Mouse (Mus musculus) limb, embryonic 13.5 days (tissue): ENCODE measurements around the gene Krt42. TPM values are rescaled to one million over a fixed set of nuclear protein-coding genes. Genes with fewer than 3 reads are reported as not detected.

ENCODE experiments used
- ATAC-seq: fragments of 200-750 bp; cut with Nextera tagmentation; 2 replicates; pipeline ENCODE4 v1.8.0; 2017; ENCODE audit warnings: low read depth, moderate number of reproducible peaks, moderate TSS enrichment; ENCODE audit not compliant: low FRiP score
- H3K27ac ChIP-seq: fragments of 300-500 bp; sonication (generic); 2 replicates; pipeline ENCODE4 v1.5.1; 2015; ENCODE audit warnings: inconsistent platforms, mild to moderate bottlenecking, moderate library complexity
- H3K27me3 ChIP-seq: fragments of 300-500 bp; sonication (generic); 2 replicates; pipeline ENCODE4 v1.6.1; 2015; ENCODE audit warnings: mild to moderate bottlenecking, inconsistent platforms
- H3K36me3 ChIP-seq: fragments of 300-500 bp; sonication (generic); 2 replicates; pipeline ENCODE4 v1.6.1; 2015; ENCODE audit warnings: inconsistent platforms, mild to moderate bottlenecking, moderate library complexity
- H3K4me1 ChIP-seq: fragments of 300-500 bp; sonication (generic); 2 replicates; pipeline ENCODE4 v1.6.1; 2015; ENCODE audit warnings: inconsistent platforms
- H3K4me2 ChIP-seq: fragments of 300-500 bp; sonication (generic); replicated peaks from 2 replicates; pipeline ENCODE4 v1.6.1; 2015; ENCODE audit warnings: inconsistent platforms, mild to moderate bottlenecking, moderate library complexity
- H3K4me3 ChIP-seq: fragments of 300-500 bp; sonication (generic); 2 replicates; pipeline ENCODE4 v1.5.1; 2015; ENCODE audit warnings: moderate library complexity, mild to moderate bottlenecking, inconsistent platforms
- H3K9ac ChIP-seq: fragments of 300-500 bp; sonication (generic); 2 replicates; pipeline ENCODE4 v1.6.1; 2015; ENCODE audit warnings: mild to moderate bottlenecking, inconsistent platforms
- H3K9me3 ChIP-seq: fragments of 300-500 bp; sonication (generic); 2 replicates; pipeline ENCODE4 v1.6.1; 2016; ENCODE audit warnings: inconsistent platforms
- WGBS: fragments of 180-500 bp; shearing (Covaris S2); methylation state at CpG from one replicate; pipeline ENCODE4 v1.1.7; 2015; 5-methylcytosine and 5-hydroxymethylcytosine counted together
- polyA plus RNA-seq: library from polyadenylated mRNA; unstranded; fragments of >200 nt; fragmentation: Nextera tagmentation; extraction: Ambion mirVana; gene quantifications from 2 replicates; pipeline ENCODE4 v1.2.1, GENCODE M21; 2015

Gene Krt42
- polyA plus RNA-seq, 1 experiment from 2014 or later = not detected

DNA sequence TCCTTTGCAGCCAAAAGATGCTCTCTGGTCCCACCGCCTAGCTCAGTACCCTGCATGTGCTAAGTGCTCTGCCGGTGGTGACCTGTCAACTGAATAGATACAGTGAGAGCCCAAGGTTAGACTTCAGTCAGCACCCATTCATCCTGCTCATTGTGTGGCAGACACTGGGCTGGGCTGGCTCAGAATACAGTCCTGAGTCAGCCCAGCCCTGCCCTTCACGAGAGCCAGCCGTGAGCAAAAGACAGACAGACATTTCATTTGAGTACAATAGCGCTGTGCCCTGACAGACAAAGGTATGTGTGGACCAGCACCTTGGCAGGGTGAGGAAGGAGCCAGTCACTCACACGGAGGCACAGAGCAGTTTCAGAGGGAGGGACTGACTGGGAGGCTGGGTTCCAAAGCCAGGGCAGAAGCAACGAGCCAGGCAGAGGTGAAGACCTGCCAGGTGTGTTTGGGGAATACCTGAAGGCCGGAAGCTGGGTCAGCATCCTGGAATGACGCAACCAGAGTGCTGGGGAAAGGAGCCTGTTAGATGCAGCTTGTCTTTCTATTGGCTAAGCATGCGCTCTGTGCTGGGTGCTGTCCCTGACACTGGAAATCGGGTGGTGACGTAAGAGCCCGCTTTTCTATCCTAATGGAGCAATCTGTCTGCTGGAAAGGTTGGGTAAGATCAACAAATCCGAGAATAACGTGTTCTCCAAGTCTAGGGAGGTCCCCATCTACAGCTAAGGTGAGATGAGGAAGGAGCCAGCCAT, 8.2 kb upstream of the Krt42 start:
- Histone ChIP-seq H3K4me1 (no peaks in the 10 kb centered on the region), H3K27me3 (no peaks in the 10 kb centered on the region), H3K9me3 (no peaks in the 10 kb centered on the region), H3K4me2 (no peak overlapping the region), H3K9ac (no peak overlapping the region), H3K27ac (no peak overlapping the region), H3K4me3 (no peak overlapping the region), H3K36me3 (no peaks in the 10 kb centered on the region)
- ATAC-seq = no peak
- WGBS = 71% methylated on average over 15 of the region's 15 CpGs

DNA sequence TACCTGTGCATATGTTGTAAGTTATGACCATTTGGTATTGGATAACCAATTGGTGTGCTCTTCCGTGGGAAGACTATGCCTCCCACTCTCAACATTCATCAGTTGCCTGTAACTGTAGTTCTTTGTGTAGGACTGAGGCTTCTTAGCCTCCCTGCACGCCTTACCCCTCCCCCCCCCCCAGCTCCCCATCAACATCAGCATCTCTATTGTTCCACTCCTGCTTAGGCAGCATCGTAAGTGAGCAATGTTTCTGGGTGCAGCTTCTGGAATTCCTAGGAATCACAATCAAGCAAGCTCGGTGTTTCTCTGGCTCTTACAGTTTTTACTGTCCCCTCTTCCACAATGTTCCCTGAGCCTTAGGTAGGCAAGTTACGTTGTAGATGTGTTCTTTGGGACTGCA, 5.8 kb upstream of the Krt42 start:
- no peak overlapping the region for H3K27ac ChIP-seq
- no peaks in the 10 kb centered on the region for H3K4me1 ChIP-seq
- ATAC-seq = no peak
- no peak overlapping the region for H3K4me3 ChIP-seq
- no peaks in the 10 kb centered on the region for H3K9me3 ChIP-seq
- H3K9ac ChIP-seq = no peak overlapping the region
- 55% methylated on average over 5 of the region's 5 CpGs for WGBS
- no peak overlapping the region for H3K4me2 ChIP-seq
- peaks cover 3% of the 10 kb centered on the region for H3K27me3 ChIP-seq
- H3K36me3 ChIP-seq = no peaks in the 10 kb centered on the region

DNA sequence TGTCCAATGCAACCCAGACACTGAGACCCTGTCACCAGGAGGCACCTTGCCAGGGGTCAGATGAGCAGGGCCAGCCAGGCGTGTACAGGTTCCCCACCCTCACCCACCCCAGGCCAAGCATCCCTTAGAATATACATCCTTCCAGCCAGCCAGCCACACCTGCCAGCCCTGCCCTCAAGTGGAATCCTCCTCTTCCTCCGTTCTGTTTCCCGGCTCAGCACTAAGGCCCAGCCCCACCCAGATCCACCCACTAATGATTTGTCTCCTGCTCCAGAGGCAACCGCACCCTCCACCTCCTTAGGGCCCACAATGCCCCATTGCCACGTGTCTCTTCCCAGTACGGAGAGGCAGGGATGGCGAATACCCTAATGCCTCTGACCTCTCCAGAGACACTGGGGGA, 5.0 kb upstream of the Krt42 start:
- Histone ChIP-seq H3K4me1 (no peaks in the 10 kb centered on the region), H3K4me3 (no peak overlapping the region), H3K27ac (no peak overlapping the region), H3K9me3 (no peaks in the 10 kb centered on the region), H3K4me2 (no peak overlapping the region), H3K36me3 (no peaks in the 10 kb centered on the region), H3K9ac (no peak overlapping the region), H3K27me3 (peaks cover 3% of the 10 kb centered on the region)
- 65% methylated on average over 7 of the region's 7 CpGs for WGBS
- no peak for ATAC-seq

DNA sequence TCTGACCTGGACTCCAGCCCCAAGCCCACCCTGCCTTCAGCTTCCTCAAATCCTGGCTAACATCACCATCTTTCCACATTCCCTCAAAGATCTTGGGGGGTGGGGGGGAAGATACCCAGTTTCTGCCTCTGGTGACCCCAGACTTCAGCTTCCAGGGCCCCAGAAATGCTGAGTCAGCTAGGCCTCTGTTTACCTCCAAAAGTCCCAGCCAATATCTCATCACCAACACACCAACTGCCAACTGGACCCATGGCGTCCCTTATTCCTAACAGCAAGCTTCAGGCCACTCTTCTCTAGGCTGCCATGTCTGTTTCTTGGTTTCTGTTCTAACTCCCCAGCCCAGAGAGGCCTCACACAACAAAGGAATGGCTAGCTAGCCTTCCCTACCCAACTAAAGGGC, 2.2 kb upstream of the Krt42 start:
- ATAC-seq = no peak
- no peak overlapping the region for H3K4me2 ChIP-seq
- H3K9me3 ChIP-seq = no peaks in the 10 kb centered on the region
- H3K4me3 ChIP-seq = no peak overlapping the region
- no peak overlapping the region for H3K27ac ChIP-seq
- no peaks in the 10 kb centered on the region for H3K4me1 ChIP-seq
- no peaks in the 10 kb centered on the region for H3K36me3 ChIP-seq
- peaks cover 3% of the 10 kb centered on the region for H3K27me3 ChIP-seq
- WGBS = 93% methylated on average over 1 of the region's 1 CpGs
- H3K9ac ChIP-seq = no peak overlapping the region

DNA sequence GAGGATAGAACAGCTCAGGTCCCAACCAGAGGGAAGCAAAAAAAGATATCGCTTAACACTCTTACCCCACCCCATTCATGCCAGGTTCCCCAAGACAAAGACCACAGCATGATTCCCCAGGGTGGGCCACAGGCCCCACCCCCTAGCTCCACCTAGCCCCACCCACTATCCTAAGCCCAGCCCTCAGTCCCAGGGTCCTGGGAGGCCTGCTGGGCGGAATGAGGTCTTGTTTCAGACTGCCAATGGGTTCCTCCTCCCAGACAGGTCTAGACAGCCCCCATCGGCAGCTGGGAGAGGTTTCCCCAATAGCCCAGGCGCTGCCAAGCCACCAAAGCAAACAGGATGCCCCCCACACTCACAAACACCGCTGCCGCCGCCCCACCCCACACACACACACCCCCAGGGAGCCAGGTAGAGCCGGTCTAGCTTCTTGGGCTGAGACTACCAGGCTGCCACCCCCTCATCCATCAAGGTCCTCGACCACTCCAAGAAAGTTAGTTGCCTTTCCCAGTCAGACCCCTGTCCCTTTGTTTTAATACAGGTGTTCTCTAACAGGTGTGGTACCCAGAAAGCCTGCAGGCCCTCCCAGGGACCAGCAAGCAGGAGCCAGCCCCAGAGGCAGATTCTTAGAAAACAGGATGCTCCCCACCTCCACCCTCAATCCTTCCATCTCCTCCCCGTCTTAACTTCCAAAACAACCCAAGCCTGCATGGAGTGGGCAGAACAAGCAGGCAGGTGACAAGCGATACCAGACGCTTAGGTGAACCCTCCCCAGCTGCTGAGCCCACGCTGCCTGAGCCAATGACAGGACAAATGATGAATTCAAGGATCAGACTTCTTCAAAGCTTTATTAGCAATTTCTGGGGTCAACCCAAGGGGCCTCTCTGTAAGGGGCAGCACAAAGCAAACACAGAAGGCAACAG, 7.4 kb downstream of the Krt42 start:
- peaks cover 22% of the 10 kb centered on the region for H3K4me1 ChIP-seq
- no peak overlapping the region for H3K9ac ChIP-seq
- no peak overlapping the region for H3K4me2 ChIP-seq
- no peaks in the 10 kb centered on the region for H3K27me3 ChIP-seq
- no peaks in the 10 kb centered on the region for H3K36me3 ChIP-seq
- H3K9me3 ChIP-seq = no peaks in the 10 kb centered on the region
- peak; percentile 30; the same call in 1 of the 2 replicates for ATAC-seq
- 22% methylated on average over 13 of the region's 13 CpGs for WGBS
- H3K4me3 ChIP-seq = no peak overlapping the region
- no peak overlapping the region for H3K27ac ChIP-seq

DNA sequence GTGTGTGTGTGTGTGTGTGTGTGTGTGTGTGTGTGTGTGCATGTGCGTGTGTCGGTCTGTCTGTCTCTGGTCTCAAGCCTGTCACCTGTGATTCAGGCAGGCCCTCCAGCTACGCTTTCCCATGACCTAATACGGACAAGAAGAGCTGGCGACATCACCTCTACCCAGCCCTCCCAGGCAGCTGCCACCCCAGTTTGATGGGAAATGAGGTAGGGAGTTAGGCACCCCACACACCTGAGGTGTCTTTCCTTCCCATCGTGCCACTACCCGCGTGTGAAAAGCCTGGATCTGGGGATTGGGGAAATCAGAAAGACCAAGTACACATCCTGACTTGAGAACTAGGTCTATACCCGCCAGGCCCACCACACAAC, 8.5 kb downstream of the Krt42 start:
- H3K9ac ChIP-seq = no peak overlapping the region
- H3K27ac ChIP-seq = no peak overlapping the region
- no peaks in the 10 kb centered on the region for H3K9me3 ChIP-seq
- no peak for ATAC-seq
- H3K4me1 ChIP-seq = peaks cover 22% of the 10 kb centered on the region
- H3K36me3 ChIP-seq = no peaks in the 10 kb centered on the region
- no peaks in the 10 kb centered on the region for H3K27me3 ChIP-seq
- H3K4me3 ChIP-seq = no peak overlapping the region
- H3K4me2 ChIP-seq = no peak overlapping the region
- 78% methylated on average over 9 of the region's 9 CpGs for WGBS

DNA sequence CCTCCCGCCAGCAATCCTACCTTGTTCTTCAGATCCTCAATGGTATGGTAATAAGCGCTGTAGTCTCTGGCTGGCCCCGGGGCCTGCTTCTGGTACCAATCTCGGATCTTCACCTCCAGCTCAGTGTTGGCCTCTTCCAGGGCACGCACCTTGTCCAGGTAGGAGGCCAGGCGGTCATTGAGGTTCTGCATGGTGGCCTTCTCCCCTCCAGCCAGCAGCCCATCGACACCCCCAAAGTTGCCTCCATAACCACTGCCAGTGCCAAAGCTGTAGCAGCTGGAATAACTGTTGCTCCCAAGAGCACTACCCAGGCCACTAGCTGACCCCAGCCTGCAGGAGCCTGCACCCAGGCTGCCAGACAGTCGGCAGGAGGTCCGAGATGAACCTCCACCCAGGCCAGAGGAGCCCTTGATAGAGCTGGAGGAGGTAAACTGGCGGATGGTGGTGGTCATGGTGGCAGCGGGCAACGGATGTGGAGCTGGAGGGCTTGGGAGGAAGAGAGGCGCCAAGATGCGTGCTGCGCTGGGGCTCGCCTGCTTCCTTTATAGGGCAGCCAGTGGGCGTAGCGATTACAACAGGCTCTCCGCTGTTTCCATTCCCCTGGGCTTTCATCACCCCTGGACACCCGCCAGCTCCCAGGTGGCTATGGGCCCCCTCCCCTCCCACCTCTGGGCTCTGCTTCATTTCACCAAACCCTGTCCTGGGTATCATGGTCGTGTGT, 9.0 kb downstream of the Krt42 start, which contains the start of gene Krt17:
Krt17 (minus strand) TSS at position 516 of the 721 bp plus-strand sequence.
- Histone ChIP-seq H3K4me3 (no peak within 1 kb of the TSS), H3K9ac (no peak within 1 kb of the TSS), H3K4me2 (peak within 1 kb of the TSS; percentile 9; the same call in 1 of the 2 replicates), H3K27me3 (no peaks in the 10 kb centered on the region), H3K9me3 (no peaks in the 10 kb centered on the region), H3K36me3 (no peaks in the 10 kb centered on the region), H3K4me1 (peaks cover 22% of the 10 kb centered on the region), H3K27ac (no peak within 1 kb of the TSS)
- ATAC-seq = no peak
- WGBS = 79% methylated on average over 21 of the region's 21 CpGs

DNA sequence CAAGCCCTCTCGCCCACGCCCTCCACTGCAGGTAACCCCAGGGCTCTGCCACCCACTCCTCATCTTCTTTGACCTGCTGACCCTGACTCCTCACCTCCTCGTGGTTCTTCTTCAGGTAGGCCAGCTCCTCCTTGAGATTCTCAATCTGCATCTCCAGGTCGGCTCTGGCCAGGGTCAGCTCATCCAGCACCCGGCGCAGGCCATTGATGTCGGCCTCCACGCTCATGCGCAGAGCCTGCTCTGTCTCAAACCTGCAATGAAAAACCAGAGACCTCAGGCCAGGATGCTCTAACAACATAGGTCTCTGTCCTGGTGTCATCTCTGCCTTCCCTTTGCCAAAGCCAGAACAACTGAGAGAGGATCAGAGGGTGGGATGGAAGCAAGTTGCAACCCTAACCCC, 10.6 kb downstream of the Krt42 start:
- Histone ChIP-seq H3K27me3 (no peaks in the 10 kb centered on the region), H3K36me3 (no peaks in the 10 kb centered on the region), H3K9ac (no peak overlapping the region), H3K4me3 (no peak overlapping the region), H3K4me2 (no peak overlapping the region), H3K9me3 (no peaks in the 10 kb centered on the region), H3K4me1 (peaks cover 22% of the 10 kb centered on the region), H3K27ac (no peak overlapping the region)
- no peak for ATAC-seq
- WGBS = 92% methylated on average over 9 of the region's 9 CpGs

DNA sequence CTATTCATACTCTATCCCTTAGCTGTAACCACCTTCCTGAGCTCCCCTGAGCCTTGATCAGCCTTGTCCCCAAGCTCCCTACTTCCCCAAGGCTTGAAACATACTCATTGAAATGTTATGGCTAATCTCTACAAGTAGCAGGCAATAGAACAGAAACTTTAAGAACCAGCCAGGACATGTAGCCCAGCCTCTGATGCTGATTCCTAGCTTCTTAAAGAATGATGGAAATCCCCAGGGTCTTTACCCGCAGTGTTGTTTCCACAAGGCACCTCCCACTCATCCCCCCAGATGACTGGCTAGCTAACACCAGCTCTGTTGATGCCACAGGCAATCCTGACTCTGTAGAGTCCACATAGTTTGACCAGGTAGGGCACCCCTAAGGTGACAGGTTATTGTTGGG, 11.7 kb downstream of the Krt42 start:
- Histone ChIP-seq H3K4me3 (no peak overlapping the region), H3K27ac (no peak overlapping the region), H3K4me2 (no peak overlapping the region), H3K27me3 (no peaks in the 10 kb centered on the region), H3K9me3 (no peaks in the 10 kb centered on the region), H3K9ac (no peak overlapping the region), H3K4me1 (peaks cover 22% of the 10 kb centered on the region), H3K36me3 (no peaks in the 10 kb centered on the region)
- no peak for ATAC-seq
- 83% methylated on average over 1 of the region's 1 CpGs for WGBS

DNA sequence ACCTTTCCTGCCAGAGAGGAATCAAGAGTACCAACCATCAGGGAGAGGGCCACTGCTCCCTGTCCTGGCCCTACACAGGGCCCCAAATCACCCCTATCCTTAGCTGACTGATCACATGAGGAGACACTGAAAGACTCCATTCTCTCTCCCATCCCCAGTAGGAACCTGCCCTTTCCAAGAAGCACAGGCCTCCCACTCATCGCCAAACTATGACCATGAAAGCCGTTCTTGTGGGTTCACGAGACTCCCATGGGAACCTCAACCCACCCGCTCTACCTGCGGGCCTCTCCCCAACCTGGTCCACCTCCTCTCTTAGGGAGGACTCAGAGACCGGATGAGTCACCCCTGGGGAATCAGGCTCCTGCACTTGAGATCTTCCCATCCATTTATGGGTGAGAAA, 14.2 kb downstream of the Krt42 start:
- H3K36me3 ChIP-seq = no peaks in the 10 kb centered on the region
- H3K4me3 ChIP-seq = no peak overlapping the region
- H3K9me3 ChIP-seq = no peaks in the 10 kb centered on the region
- 94% methylated on average over 6 of the region's 6 CpGs for WGBS
- H3K27me3 ChIP-seq = no peaks in the 10 kb centered on the region
- H3K4me2 ChIP-seq = no peak overlapping the region
- 0 out of 2 replicates have a peak, but pooled peaks cover under 1% of the 10 kb centered on the region for H3K4me1 ChIP-seq
- ATAC-seq = no peak
- no peak overlapping the region for H3K27ac ChIP-seq
- no peak overlapping the region for H3K9ac ChIP-seq

DNA sequence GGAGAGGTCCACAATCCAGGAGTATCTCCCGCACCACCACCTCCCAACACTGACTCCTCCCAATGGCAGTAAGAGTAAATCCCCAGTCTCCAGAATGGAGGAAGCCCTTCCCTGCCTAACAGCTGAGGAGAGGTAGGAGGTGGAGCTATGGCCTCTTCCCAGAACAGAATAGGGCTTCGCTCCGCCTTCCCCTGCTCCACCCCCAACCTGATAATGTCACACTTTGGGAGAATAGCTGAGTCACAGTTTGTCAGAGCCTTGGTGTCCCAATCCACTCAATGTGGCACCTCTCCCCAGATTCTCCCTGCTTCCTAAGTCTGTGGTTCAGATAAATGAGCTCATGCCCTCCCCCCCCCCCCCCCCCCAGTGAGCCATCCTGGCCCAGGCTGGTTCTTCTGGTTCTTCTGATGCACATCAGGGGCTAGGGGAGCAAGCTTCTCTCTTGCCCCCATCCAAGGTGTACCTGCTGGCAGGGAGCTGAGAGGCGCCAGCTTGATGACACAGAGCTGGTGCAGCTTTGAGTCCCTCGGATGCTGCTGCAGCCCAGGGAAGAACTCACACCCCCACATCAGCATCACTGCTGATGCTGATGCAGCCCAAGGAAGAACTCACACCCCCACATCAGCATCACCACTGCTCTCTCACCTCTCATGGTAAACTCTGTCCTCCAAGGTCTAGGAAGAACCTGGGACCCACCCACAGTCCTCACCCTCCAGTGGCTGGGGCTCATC, 15.1 kb downstream of the Krt42 start:
- H3K9me3 ChIP-seq = no peaks in the 10 kb centered on the region
- H3K9ac ChIP-seq = no peak overlapping the region
- ATAC-seq = no peak
- H3K27me3 ChIP-seq = no peaks in the 10 kb centered on the region
- H3K4me1 ChIP-seq = no peaks in the 10 kb centered on the region
- no peaks in the 10 kb centered on the region for H3K36me3 ChIP-seq
- no peak overlapping the region for H3K4me3 ChIP-seq
- no peak overlapping the region for H3K27ac ChIP-seq
- WGBS = 58% methylated on average over 5 of the region's 5 CpGs
- no peak overlapping the region for H3K4me2 ChIP-seq
